Mouse (Mus musculus) megakaryocyte, embryonic 14.5 days (primary cell): ENCODE results near the gene Dlg1.

Experiments used
- FLI1 ChIP-seq: IDR thresholded peaks from 2 replicates; pipeline ENCODE4 v1.6.1; 2012; ENCODE audit warnings: low read length, inconsistent platforms, mixed read lengths
- GATA1 ChIP-seq: IDR thresholded peaks from 3 replicates; pipeline ENCODE4 v1.6.1; 2012; ENCODE audit warnings: mixed read lengths, low read length, inconsistent platforms, borderline replicate concordance

- TF ChIP-seq GATA1, result no peak
- TF ChIP-seq FLI1, result no peak
Measured at GRCm38 (mm10) chr16:31623136-31623535, 40.1 kb upstream of the Dlg1 start.
